Mouse (Mus musculus) lung, embryonic 14.5 days (tissue): ENCODE measurements around the gene Gpsm3. TPM values are rescaled to one million over a fixed set of nuclear protein-coding genes. Genes with fewer than 3 reads are reported as not detected.

Source experiments
- ATAC-seq: fragments of 200-750 bp; cut with Nextera tagmentation; 2 replicates; pipeline ENCODE4 v1.8.0; 2017; ENCODE audit warnings: mild to moderate bottlenecking, moderate TSS enrichment, moderate library complexity; ENCODE audit not compliant: insufficient read depth
- DNase-seq: peaks from one replicate; pipeline ENCODE4 v3.0.0-alpha.2; 2015
- H3K27ac ChIP-seq: fragments of 300-500 bp; sonication (generic); 2 replicates; pipeline ENCODE4 v1.5.1; 2014; ENCODE audit warnings: low read depth, mild to moderate bottlenecking, moderate library complexity
- H3K27me3 ChIP-seq: fragments of 300-500 bp; sonication (generic); 2 replicates; pipeline ENCODE4 v1.6.1; 2014; ENCODE audit warnings: low read length, control low read depth; ENCODE audit not compliant: insufficient read depth
- H3K36me3 ChIP-seq: fragments of 300-500 bp; sonication (generic); 2 replicates; pipeline ENCODE4 v1.6.1; 2014; ENCODE audit warnings: control low read depth; ENCODE audit not compliant: insufficient read depth
- H3K4me1 ChIP-seq: fragments of 300-500 bp; sonication (generic); 2 replicates; pipeline ENCODE4 v1.6.1; 2014; ENCODE audit warnings: antibody characterized with exemption, control low read depth; ENCODE audit not compliant: insufficient read depth
- H3K4me2 ChIP-seq: fragments of 300-500 bp; sonication (generic); 2 replicates; pipeline ENCODE4 v1.6.1; 2014; ENCODE audit warnings: mild to moderate bottlenecking
- H3K4me3 ChIP-seq: fragments of 300-500 bp; sonication (generic); 2 replicates; pipeline ENCODE4 v1.5.1; 2014; ENCODE audit warnings: low read depth, low read length
- H3K9ac ChIP-seq: fragments of 300-500 bp; sonication (generic); 2 replicates; pipeline ENCODE4 v1.6.1; 2014
- H3K9me3 ChIP-seq: fragments of 300-500 bp; sonication (generic); 2 replicates; pipeline ENCODE4 v1.6.1; 2016; ENCODE audit warnings: low read depth, low read length, control low read depth
- CTCF ChIP-seq: IDR thresholded peaks from 2 replicates; pipeline ENCODE4 v1.5.1; 2016; ENCODE audit warnings: antibody characterized with exemption, low read depth
- WGBS: fragments of 180-500 bp; shearing (Covaris S2); extraction: QIAGEN DNeasy Blood & Tissue Kit; methylation state at CpG from one replicate; pipeline ENCODE4 v1.1.7; 2014; 5-methylcytosine and 5-hydroxymethylcytosine counted together
- polyA plus RNA-seq: library from polyadenylated mRNA; unstranded; fragments of >200 nt; fragmentation: Nextera tagmentation; extraction: Ambion mirVana; gene quantifications from 2 replicates; pipeline ENCODE4 v1.2.1, GENCODE M21; 2014

Gpsm3 gene
- polyA plus RNA-seq, 1 experiment from 2014 or later: 14.5 TPM

DNA sequence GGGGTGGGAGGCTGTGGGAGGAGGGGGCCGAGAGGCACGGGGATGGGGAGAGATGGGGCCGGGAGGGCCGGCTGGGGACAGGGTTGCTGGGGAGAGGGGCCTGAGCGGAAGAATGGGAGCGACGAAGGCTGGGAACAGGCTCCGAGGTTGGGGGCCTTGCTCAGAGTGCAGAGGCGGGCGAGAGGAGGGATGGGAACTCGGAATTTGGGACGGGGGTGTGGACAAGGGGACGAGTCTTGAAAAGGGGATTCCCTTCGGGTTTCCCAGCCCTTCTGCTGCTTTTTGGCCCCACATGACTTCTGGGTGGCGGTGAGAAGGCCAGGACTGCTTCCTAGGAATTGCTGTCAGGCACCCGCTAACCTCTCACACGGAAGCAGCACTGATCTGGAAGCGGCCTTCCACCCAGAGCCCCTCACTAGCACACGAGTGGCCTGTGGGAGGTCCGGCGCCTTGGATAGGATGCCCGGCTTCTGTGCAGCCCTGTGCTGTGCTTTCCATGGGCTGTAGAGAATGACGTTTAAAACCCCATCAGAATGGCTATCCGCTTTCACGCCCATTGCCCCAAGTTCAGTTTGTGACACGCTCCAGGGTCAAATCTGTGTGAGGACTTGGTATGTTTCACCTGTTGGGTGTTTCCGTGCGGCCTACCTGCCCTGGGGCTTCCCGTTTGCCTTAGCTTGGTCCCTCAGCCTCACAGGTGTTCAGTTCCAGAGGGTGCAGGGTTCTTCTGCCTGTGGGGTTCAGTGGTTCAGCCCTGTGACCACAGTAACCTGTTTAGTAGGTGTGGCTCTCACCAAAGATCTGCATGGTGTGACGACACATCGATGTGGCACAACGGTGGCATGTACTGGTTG lies 16.8 kb downstream of the Gpsm3 start:
- H3K4me3 ChIP-seq: peak overlapping the region; percentile 96
- H3K36me3 ChIP-seq: peaks cover 32% of the 10 kb centered on the region
- no peak for TF ChIP-seq CTCF
- peak overlapping the region; percentile 95 for H3K4me2 ChIP-seq
- ATAC-seq (no peak), DNase-seq (no peak)
- H3K4me1 ChIP-seq: peaks cover 8% of the 10 kb centered on the region; the same call in 1 of the 2 replicates
- no peaks in the 10 kb centered on the region for H3K9me3 ChIP-seq
- H3K27me3 ChIP-seq: no peaks in the 10 kb centered on the region
- 11% methylated on average over 32 of the region's 32 CpGs for WGBS
- H3K27ac ChIP-seq: peak overlapping the region; percentile 90
- H3K9ac ChIP-seq: peak overlapping the region; percentile 86

DNA sequence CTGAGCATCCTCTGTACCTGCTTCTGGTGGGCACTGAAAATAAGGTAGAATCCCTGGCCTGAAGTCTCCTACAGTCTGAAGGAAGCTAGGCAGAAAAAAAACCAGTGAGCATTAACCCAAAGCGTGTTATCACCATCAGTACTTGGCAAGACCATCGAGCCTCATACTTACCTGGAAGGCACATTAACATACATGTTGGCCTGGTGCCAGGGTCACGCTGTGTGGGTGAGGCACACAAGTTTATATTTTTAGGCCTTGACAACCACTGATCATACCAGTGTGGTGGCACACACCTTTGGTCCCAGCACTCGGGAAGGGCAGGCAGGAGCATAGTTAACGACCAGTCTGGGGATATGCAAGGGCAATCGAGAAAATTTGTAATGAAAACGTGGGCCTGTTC lies 18.4 kb downstream of the Gpsm3 start:
- Histone ChIP-seq H3K4me3 (no peak overlapping the region), H3K4me2 (no peak overlapping the region), H3K36me3 (peaks cover 41% of the 10 kb centered on the region), H3K9ac (peak overlapping the region; percentile 13; the same call in 1 of the 2 replicates), H3K27me3 (no peaks in the 10 kb centered on the region), H3K4me1 (peaks cover 8% of the 10 kb centered on the region; the same call in 1 of the 2 replicates), H3K27ac (no peak overlapping the region), H3K9me3 (no peaks in the 10 kb centered on the region)
- TF ChIP-seq CTCF: no peak
- WGBS: 87% methylated on average over 7 of the region's 7 CpGs
- no peak for ATAC-seq
- no peak for DNase-seq

DNA sequence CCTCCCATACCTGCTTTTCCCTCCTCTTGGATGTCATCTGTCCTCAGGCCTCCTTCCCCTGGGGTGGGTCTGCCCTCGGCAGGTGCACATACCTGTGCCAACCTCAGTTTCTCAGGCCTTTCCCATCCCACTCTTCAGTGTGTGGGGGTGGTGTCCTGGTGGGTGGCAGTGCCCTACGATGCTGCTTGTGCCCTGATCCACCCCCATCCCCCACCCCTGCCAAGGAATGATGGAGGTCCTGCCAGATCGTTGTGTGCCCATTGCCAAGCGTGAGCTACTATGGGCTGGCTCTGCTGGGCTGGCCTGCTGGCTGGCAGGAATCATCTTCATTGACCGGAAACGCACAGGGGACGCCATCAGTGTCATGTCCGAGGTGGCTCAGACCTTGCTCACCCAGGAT lies 21.4 kb downstream of the Gpsm3 start:
- H3K9me3 ChIP-seq: no peaks in the 10 kb centered on the region
- H3K27me3 ChIP-seq: no peaks in the 10 kb centered on the region
- no peak overlapping the region for H3K27ac ChIP-seq
- 94% methylated on average over 8 of the region's 8 CpGs for WGBS
- DNase-seq (no peak), ATAC-seq (no peak)
- peaks cover 68% of the 10 kb centered on the region for H3K36me3 ChIP-seq
- H3K4me2 ChIP-seq: no peak overlapping the region
- peaks cover 4% of the 10 kb centered on the region; the same call in 1 of the 2 replicates for H3K4me1 ChIP-seq
- no peak for TF ChIP-seq CTCF
- H3K4me3 ChIP-seq: no peak overlapping the region
- H3K9ac ChIP-seq: no peak overlapping the region

DNA sequence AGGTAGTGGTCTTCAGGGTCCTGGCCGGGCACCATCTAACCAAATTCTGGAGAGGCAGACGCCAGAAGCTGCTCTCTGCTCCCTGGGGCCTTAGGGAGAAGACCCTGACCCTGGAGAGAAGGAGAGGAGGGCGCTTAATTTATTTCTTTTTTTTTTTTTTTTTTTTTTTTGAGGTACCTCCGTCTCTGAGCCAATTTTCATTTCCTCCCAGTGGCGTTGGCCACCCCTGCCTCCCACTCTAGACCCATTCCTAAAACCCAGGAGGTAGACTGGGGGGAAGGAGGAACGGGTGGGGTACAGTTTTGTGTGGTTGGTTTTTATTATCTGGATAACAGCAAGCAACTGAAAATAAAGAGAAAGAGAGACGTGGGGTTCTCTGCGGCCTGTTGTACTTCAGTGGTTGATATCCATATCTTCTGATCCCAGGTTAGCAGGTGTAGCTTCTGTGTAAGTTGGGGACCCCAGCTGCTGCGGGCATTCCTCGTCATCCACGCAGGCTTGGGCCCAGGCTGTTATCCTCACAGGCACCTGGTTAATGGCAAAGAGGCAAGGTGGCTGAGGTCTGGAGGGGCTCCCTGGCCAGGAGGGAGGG lies 23.5 kb downstream of the Gpsm3 start:
- no peaks in the 10 kb centered on the region for H3K9me3 ChIP-seq
- 88% methylated on average over 11 of the region's 11 CpGs for WGBS
- H3K4me2 ChIP-seq: no peak overlapping the region
- H3K36me3 ChIP-seq: peaks cover 65% of the 10 kb centered on the region
- H3K4me1 ChIP-seq: no peaks in the 10 kb centered on the region
- no peak overlapping the region for H3K9ac ChIP-seq
- H3K4me3 ChIP-seq: no peak overlapping the region
- TF ChIP-seq CTCF: no peak
- H3K27ac ChIP-seq: no peak overlapping the region
- no peaks in the 10 kb centered on the region for H3K27me3 ChIP-seq
- ATAC-seq (no peak), DNase-seq (no peak)

DNA sequence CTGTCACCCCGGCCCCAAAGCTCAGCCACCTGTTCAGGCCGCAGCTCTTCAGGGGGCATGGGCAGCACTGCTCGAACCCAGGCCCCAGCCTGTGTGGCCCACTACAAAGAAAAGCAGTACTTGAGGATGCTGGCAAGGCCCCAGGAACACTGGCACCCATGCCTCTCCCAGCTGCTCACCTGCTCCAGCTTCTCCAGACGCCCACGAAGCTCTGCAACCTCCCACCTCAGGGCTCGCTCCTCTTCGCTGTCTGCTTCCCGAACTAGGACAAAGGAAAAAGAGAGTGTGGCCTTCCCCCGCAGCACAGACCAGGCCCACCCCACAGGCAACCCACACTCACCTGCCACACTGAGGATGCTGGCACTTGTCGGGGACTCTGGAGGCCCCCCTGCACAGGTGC lies 24.2 kb downstream of the Gpsm3 start:
- Histone ChIP-seq H3K36me3 (peaks cover 60% of the 10 kb centered on the region), H3K27ac (no peak overlapping the region), H3K4me3 (no peak overlapping the region), H3K27me3 (no peaks in the 10 kb centered on the region), H3K4me2 (no peak overlapping the region), H3K9ac (no peak overlapping the region), H3K9me3 (no peaks in the 10 kb centered on the region), H3K4me1 (no peaks in the 10 kb centered on the region)
- DNase-seq (no peak), ATAC-seq (no peak)
- WGBS: 89% methylated on average over 10 of the region's 10 CpGs
- TF ChIP-seq CTCF: no peak

DNA sequence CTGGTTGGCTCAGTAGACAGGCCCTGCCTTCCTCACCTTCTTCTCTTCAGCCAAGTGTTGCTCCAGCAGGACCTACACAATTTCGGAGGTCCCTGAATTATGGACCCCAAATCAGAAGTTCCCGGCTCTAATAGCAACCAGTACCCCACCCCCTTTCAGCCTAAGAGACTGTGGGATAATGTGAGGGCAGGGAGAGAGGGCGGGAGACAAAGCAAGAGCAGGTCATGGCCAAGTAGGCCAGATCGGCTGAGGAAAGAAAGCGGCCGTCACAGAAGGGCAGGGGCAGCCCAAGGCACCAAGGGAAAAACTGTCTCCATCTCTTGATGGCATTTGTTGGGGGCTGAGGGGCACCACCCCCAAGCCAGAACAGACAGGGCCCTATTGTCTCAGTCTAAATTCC lies 26.3 kb downstream of the Gpsm3 start, which contains the start of gene Egfl8:
Gene Egfl8, minus strand, starts transcription at position 101 of the 400 bp plus-strand sequence.
- Histone ChIP-seq H3K4me3 (no peak within 1 kb of the TSS), H3K4me1 (no peaks in the 10 kb centered on the region), H3K36me3 (peaks cover 53% of the 10 kb centered on the region), H3K27ac (no peak within 1 kb of the TSS), H3K9me3 (no peaks in the 10 kb centered on the region), H3K27me3 (no peaks in the 10 kb centered on the region), H3K9ac (no peak within 1 kb of the TSS), H3K4me2 (no peak within 1 kb of the TSS)
- 73% methylated on average over 6 of the region's 6 CpGs for WGBS
- DNase-seq (no peak), ATAC-seq (no peak)
- TF ChIP-seq CTCF: no peak

DNA sequence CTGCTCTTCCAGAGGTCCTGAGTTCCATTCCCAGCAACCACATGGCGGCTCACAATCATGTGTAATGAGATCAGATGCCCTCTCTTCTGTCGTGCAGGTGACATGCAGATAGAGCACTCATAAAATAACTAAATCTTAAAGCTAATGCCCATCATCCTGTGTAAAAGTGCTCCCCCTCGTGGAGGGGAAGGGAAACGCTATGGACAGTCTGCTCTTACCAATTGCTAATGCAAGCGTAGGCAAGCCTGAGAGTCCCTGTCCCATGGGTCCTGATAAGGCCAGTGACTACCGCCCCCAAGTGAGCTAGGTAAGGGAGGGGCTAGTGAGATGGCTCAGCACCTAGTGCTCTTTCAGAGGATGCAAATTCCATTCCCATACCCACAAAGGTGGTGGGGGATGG lies 29.4 kb downstream of the Gpsm3 start:
- 0 out of 2 replicates have a peak, but pooled peaks have one; percentile 50 for ATAC-seq
- 17% methylated on average over 6 of the region's 6 CpGs for WGBS
- DNase-seq: peak; percentile 84
- peaks cover 30% of the 10 kb centered on the region for H3K36me3 ChIP-seq
- no peak overlapping the region for H3K4me2 ChIP-seq
- no peaks in the 10 kb centered on the region for H3K27me3 ChIP-seq
- no peak overlapping the region for H3K4me3 ChIP-seq
- peak; percentile 89 for TF ChIP-seq CTCF
- H3K9me3 ChIP-seq: no peaks in the 10 kb centered on the region
- H3K27ac ChIP-seq: no peak overlapping the region
- no peak overlapping the region for H3K9ac ChIP-seq
- H3K4me1 ChIP-seq: no peaks in the 10 kb centered on the region
